Mouse (Mus musculus) erythroblast, embryonic 14.5 days (primary cell): Measurements from ENCODE around the gene Dcaf1.

Source experiments
- GATA1 ChIP-seq: IDR thresholded peaks from 2 replicates; pipeline ENCODE4 v1.6.1; 2012; ENCODE audit warnings: low read length, inconsistent platforms, mixed read lengths
- TAL1 ChIP-seq: IDR thresholded peaks from 3 replicates; pipeline ENCODE4 v1.6.1; 2012; ENCODE audit warnings: low read length, inconsistent platforms, mixed read lengths

- TF ChIP-seq TAL1 (no peak), GATA1 (no peak)
Observed at GRCm38 (mm10) chr9:106891829-106892551, 70.3 kb downstream of the Dcaf1 start, which contains the start of gene Manf.
